Comparison of ENCODE assay signal across 9 mouse cellular contexts in genomic region chr8:113634161-113634560, GRCm38 (mm10). TPM values are rescaled to one million over a fixed set of nuclear protein-coding genes. Genes with fewer than 3 reads are reported as not detected.
DNase-seq lines count a peak whose midpoint lies in the region; ATAC-seq and TF ChIP-seq lines count a peak whose summit lies in the region.
"Had no signal": no experiment of that assay in that cellular context is flagged by ENCODE, and none has a peak within 500 bp of the region (broad histone marks: within the 10 kb centered on the region; RNA-seq: fewer than 3 reads in every experiment).

No protein-coding gene starts in this region.

- TF ChIP-seq EP300 in CH12.LX (IDR thresholded peaks at IDR 0.05; ENCODE audit: low read length), result no peak

- DNase-seq in CH12.LX (ENCODE audit: extremely low read depth), result no peak
- no peak for DNase-seq in forebrain, embryonic 14.5 days (ENCODE audit: low spot score)
- no peak for DNase-seq in gastrocnemius, adult 18-20 months (ENCODE audit: low spot score)

- no peak for TF ChIP-seq CTCF in CH12.LX (conservative IDR thresholded peaks at IDR 0.05 in 1 of 2, IDR thresholded peaks at IDR 0.05 in 1 of 2; ENCODE audit: low read depth in 2 of 2, low read length in 2 of 2)

- no peak overlapping the region for H3K27ac ChIP-seq in CH12.LX (ENCODE audit: insufficient read depth, low read depth)
- peak overlapping the region; percentile 82; the same call in 1 of the 2 replicates for H3K27ac ChIP-seq in forebrain, embryonic 14.5 days (ENCODE audit: low read depth, low read length)
- no peak overlapping the region for H3K27ac ChIP-seq in liver, embryonic 15.5 days (replicated peaks)

- H3K4me2 ChIP-seq in CH12.LX (ENCODE audit: insufficient read depth, low read depth, poor library complexity, severe bottlenecking), result peak overlapping the region; percentile 73
- peak overlapping the region; percentile 69 for H3K4me2 ChIP-seq in forebrain, embryonic 14.5 days (ENCODE audit: low read length)
- H3K4me2 ChIP-seq in liver, embryonic 15.5 days, result peak overlapping the region; percentile 91

- WGBS in forebrain, embryonic 14.5 days, result 34% methylated on average over 12 of the region's 12 CpGs
- WGBS in liver, embryonic 15.5 days (ENCODE audit: insufficient replicate concordance), result 22% methylated on average over 12 of the region's 12 CpGs

- no peaks in the 10 kb centered on the region for H3K9me3 ChIP-seq in erythroblast, embryonic 14.5 days (ENCODE audit: control insufficient read depth, low read length)
- H3K9me3 ChIP-seq in CH12.LX (replicated peaks; ENCODE audit: low read length), result no peaks in the 10 kb centered on the region
- no peaks in the 10 kb centered on the region for H3K9me3 ChIP-seq in forebrain, embryonic 14.5 days (replicated peaks; ENCODE audit: control insufficient read depth, low read length)
- no peaks in the 10 kb centered on the region for H3K9me3 ChIP-seq in liver, embryonic 15.5 days (replicated peaks)

- dilution Hi-C loops in CH12.LX (cut with MboI; ENCODE audit: extremely low pct_ligation_motif_present, extremely low pct_unique_long_range_greater_than_20kb, low sequenced_read_pairs), result no loop called here

- peak overlapping the region; percentile 88 for H3K4me3 ChIP-seq in erythroblast, embryonic 14.5 days (replicated peaks)
- H3K4me3 ChIP-seq in CH12.LX (replicated peaks in 1 of 3; ENCODE audit: low read depth in 2 of 3, low read length in 2 of 3, poor library complexity in 1 of 3), result peak overlapping the region; percentile 71 to 92 (median 90)
- H3K4me3 ChIP-seq in forebrain, embryonic 14.5 days (ENCODE audit: low read depth, low read length), result peak overlapping the region; percentile 65
- H3K4me3 ChIP-seq in liver, embryonic 15.5 days (replicated peaks), result peak overlapping the region; percentile 78

- H3K79me2 ChIP-seq in CH12.LX (replicated peaks; ENCODE audit: control insufficient read depth, extremely low read depth, insufficient read depth, poor library complexity, severe bottlenecking), result peaks cover 22% of the 10 kb centered on the region

- no peak for TF ChIP-seq POLR2A in CH12.LX (IDR thresholded peaks at IDR 0.05; ENCODE audit: low read depth, low read length)

- ATAC-seq in erythroblast, adult 5-6 weeks (replicated peaks; ENCODE audit: low FRiP score, poor library complexity, severe bottlenecking), result no peak
- ATAC-seq in forebrain, embryonic 14.5 days, result no peak
- ATAC-seq in liver, embryonic 15.5 days (ENCODE audit: insufficient read depth), result no peak
- no peak for ATAC-seq in frontal cortex, adult (ENCODE audit: low TSS enrichment)
- no peak for ATAC-seq in inflammation-experienced regulatory T-cells, adult 6 months

- peaks cover 27% of the 10 kb centered on the region for H3K4me1 ChIP-seq in erythroblast, embryonic 14.5 days (ENCODE audit: control insufficient read depth)
- H3K4me1 ChIP-seq in CH12.LX (ENCODE audit: control insufficient read depth in 1 of 2, insufficient read depth in 2 of 2), result peaks cover 5 to 19% of the 10 kb centered on the region in 2 experiments
- peaks cover 13% of the 10 kb centered on the region for H3K4me1 ChIP-seq in forebrain, embryonic 14.5 days (ENCODE audit: control insufficient read depth, insufficient read depth, low read length)
- peaks cover 16% of the 10 kb centered on the region for H3K4me1 ChIP-seq in liver, embryonic 15.5 days (replicated peaks)

- TF ChIP-seq RAD21 in CH12.LX (IDR thresholded peaks at IDR 0.05; ENCODE audit: low read depth, low read length), result no peak

- in situ Hi-C loops in CH12.LX (cut with MboI; ENCODE audit: low pct_ligation_motif_present, low pct_unique_long_range_greater_than_20kb, low sequenced_read_pairs), result loop anchor here (10.0 kb wide), 1 partner anchor 1579 kb away; no protein-coding TSS in a partner anchor

- no peaks in the 10 kb centered on the region for H3K27me3 ChIP-seq in erythroblast, embryonic 14.5 days (ENCODE audit: control insufficient read depth)
- H3K27me3 ChIP-seq in CH12.LX (replicated peaks), result peaks cover 21% of the 10 kb centered on the region
- H3K27me3 ChIP-seq in forebrain, embryonic 14.5 days (replicated peaks; ENCODE audit: control insufficient read depth, insufficient read depth, low read length), result no peaks in the 10 kb centered on the region
- no peaks in the 10 kb centered on the region for H3K27me3 ChIP-seq in liver, embryonic 15.5 days

- H3K36me3 ChIP-seq in erythroblast, embryonic 14.5 days (ENCODE audit: control insufficient read depth), result peaks cover 17% of the 10 kb centered on the region
- H3K36me3 ChIP-seq in CH12.LX (replicated peaks in 1 of 2; ENCODE audit: control insufficient read depth in 1 of 2, insufficient read depth in 1 of 2, low read length in 1 of 2), result peaks cover 15 to 21% of the 10 kb centered on the region in 2 experiments
- H3K36me3 ChIP-seq in forebrain, embryonic 14.5 days (ENCODE audit: control insufficient read depth, insufficient read depth, low read length), result peaks cover 11% of the 10 kb centered on the region
- peaks cover 9% of the 10 kb centered on the region for H3K36me3 ChIP-seq in liver, embryonic 15.5 days (replicated peaks)

- H3K9ac ChIP-seq in CH12.LX (ENCODE audit: insufficient read depth, low read depth), result no peak overlapping the region; the same call in 1 of the 2 replicates
- peak overlapping the region; percentile 59; the same call in 1 of the 2 replicates for H3K9ac ChIP-seq in forebrain, embryonic 14.5 days (ENCODE audit: low read length)
- H3K9ac ChIP-seq in liver, embryonic 15.5 days, result no peak overlapping the region

TF ChIP-seq in CH12.LX, 34 proteins besides CTCF, POLR2A, EP300 and RAD21:
- no peak for TF ChIP-seq MAZ (IDR thresholded peaks at IDR 0.05; ENCODE audit: low read depth, low read length)
- TF ChIP-seq CHD2 (IDR thresholded peaks at IDR 0.05; ENCODE audit: low read length), result no peak

RNA-seq across cellular contexts. Expression of gene Mon1b, which starts 1.2 kb away (rescaled TPM):
- 0.31 and 0.34 TPM in 2 replicates for polyA plus RNA-seq in erythroblast, embryonic 14.5 days (2012)
- 4.8 and 5.0 TPM in 2 replicates for total RNA-seq in erythroblast, adult 5-6 weeks (2015; ENCODE audit: low replicate concordance)
- 3.6 and 6.1 TPM in 2 replicates for total RNA-seq in erythroblast, adult 5-6 weeks (2017; ENCODE audit: low replicate concordance)
- total RNA-seq in CH12.LX (2012; rRNA removed), result 12.6 and 15.2 TPM in 2 replicates
- total RNA-seq in CH12.LX (2014; rRNA removed), result 6.5 and 7.2 TPM in 2 replicates
- polyA plus RNA-seq in CH12.LX (2012; ENCODE audit: insufficient read length, low read depth), result 14.7 and 17.1 TPM in 2 replicates
- 11.4 and 13.0 TPM in 2 replicates for polyA plus RNA-seq in forebrain, embryonic 14.5 days (2014; fragmentation: Nextera tagmentation; extraction: Ambion mirVana)
- polyA plus RNA-seq in liver, embryonic 15.5 days (2015; fragmentation: Nextera tagmentation; extraction: Ambion mirVana), result 2.3 and 2.7 TPM in 2 replicates
- 10 to 100 TPM; 11.5 to 18.2 (median 13.1) TPM for polyA plus RNA-seq in inflammation-experienced regulatory T-cells, adult 6 months (2017; shearing (Covaris generic))
- total RNA-seq in gastrocnemius, adult 18-20 months (2021), result 1 to 10 TPM; 3.1 to 3.2 TPM

RNA-seq across cellular contexts. Expression of gene Syce1l, which starts 8.9 kb away (rescaled TPM):
- polyA plus RNA-seq in erythroblast, embryonic 14.5 days (2012), result not detected in 2 replicates
- total RNA-seq in erythroblast, adult 5-6 weeks (2015; ENCODE audit: low replicate concordance), result not detected in 2 replicates
- total RNA-seq in erythroblast, adult 5-6 weeks (2017; ENCODE audit: low replicate concordance), result not detected in 2 replicates
- total RNA-seq in CH12.LX (2012; rRNA removed) (1.4 and 1.6 TPM in 2 replicates), CH12.LX (2014; rRNA removed) (0.30 and 0.94 TPM in 2 replicates)
- 1.9 and 2.4 TPM in 2 replicates for polyA plus RNA-seq in CH12.LX (2012; ENCODE audit: insufficient read length, low read depth)
- not detected in 2 replicates for polyA plus RNA-seq in forebrain, embryonic 14.5 days (2014; fragmentation: Nextera tagmentation; extraction: Ambion mirVana)
- not detected in 2 replicates for polyA plus RNA-seq in liver, embryonic 15.5 days (2015; fragmentation: Nextera tagmentation; extraction: Ambion mirVana)
- not detected for polyA plus RNA-seq in inflammation-experienced regulatory T-cells, adult 6 months (2017; shearing (Covaris generic))
- total RNA-seq in gastrocnemius, adult 18-20 months (2021), result not detected
- total RNA-seq: common myeloid progenitor, adult 5-6 weeks had no signal
